Mouse (Mus musculus) kidney, adult 11 months (tissue): Measurements from ENCODE around the gene Gas2l3.

Experiments
- DNase-seq: peaks from one replicate; pipeline ENCODE4 v3.0.0; 2022

The Gas2l3 gene

GRCm38 (mm10) chr10:89443115-89443622 lies 598 bp downstream of the Gas2l3 start:
- DNase-seq = no peak

- DNase-seq = no peak
Observed at GRCm38 (mm10) chr10:89442640-89443039, 1.1 kb downstream of the Gas2l3 start.

GRCm38 (mm10) chr10:89441961-89442360 lies 1.8 kb downstream of the Gas2l3 start:
- no peak for DNase-seq

GRCm38 (mm10) chr10:89439380-89439779 lies 4.4 kb downstream of the Gas2l3 start:
- no peak for DNase-seq

GRCm38 (mm10) chr10:89437996-89438395 lies 5.8 kb downstream of the Gas2l3 start:
- DNase-seq = no peak

- DNase-seq = no peak
Observed at GRCm38 (mm10) chr10:89437472-89437871, 6.3 kb downstream of the Gas2l3 start.

- DNase-seq = no peak
Observed at GRCm38 (mm10) chr10:89435920-89436319, 7.8 kb downstream of the Gas2l3 start.

GRCm38 (mm10) chr10:89435413-89435812 lies 8.4 kb downstream of the Gas2l3 start:
- DNase-seq = no peak

- no peak for DNase-seq
Observed at GRCm38 (mm10) chr10:89434509-89435210, 9.1 kb downstream of the Gas2l3 start.

GRCm38 (mm10) chr10:89432743-89433142 lies 11.0 kb downstream of the Gas2l3 start:
- DNase-seq = no peak

GRCm38 (mm10) chr10:89430751-89431150 lies 13.0 kb downstream of the Gas2l3 start:
- no peak for DNase-seq

- no peak for DNase-seq
Observed at GRCm38 (mm10) chr10:89424800-89425393, 18.9 kb downstream of the Gas2l3 start.

GRCm38 (mm10) chr10:89424217-89424616 lies 19.6 kb downstream of the Gas2l3 start:
- no peak for DNase-seq

GRCm38 (mm10) chr10:89423164-89423778 lies 20.5 kb downstream of the Gas2l3 start:
- no peak for DNase-seq

- no peak for DNase-seq
Observed at GRCm38 (mm10) chr10:89422504-89423158, 21.1 kb downstream of the Gas2l3 start.

GRCm38 (mm10) chr10:89417966-89418365 lies 25.8 kb downstream of the Gas2l3 start:
- DNase-seq = no peak

GRCm38 (mm10) chr10:89415478-89415877 lies 28.3 kb downstream of the Gas2l3 start:
- no peak for DNase-seq

- no peak for DNase-seq
Observed at GRCm38 (mm10) chr10:89407551-89407950, 36.2 kb downstream of the Gas2l3 start.

GRCm38 (mm10) chr10:89406733-89407484 lies 36.9 kb downstream of the Gas2l3 start:
- no peak for DNase-seq

GRCm38 (mm10) chr10:89404936-89405335 lies 38.8 kb downstream of the Gas2l3 start:
- DNase-seq = no peak

GRCm38 (mm10) chr10:89400674-89401336 lies 43.0 kb downstream of the Gas2l3 start:
- no peak for DNase-seq

GRCm38 (mm10) chr10:89395823-89396222 lies 47.9 kb downstream of the Gas2l3 start:
- DNase-seq = no peak
